Mouse (Mus musculus) MEL (cell line): Measurements from ENCODE around the gene Olfr180. TPM values are rescaled to one million over a fixed set of nuclear protein-coding genes. Genes with fewer than 3 reads are reported as not detected.

ENCODE experiments used
- CHD1 ChIP-seq: IDR thresholded peaks from 2 replicates; pipeline ENCODE4 v1.6.1; 2012; ENCODE audit warnings: low read depth, mild to moderate bottlenecking, inconsistent platforms, low read length, improper control_type of control experiment
- GATA1 ChIP-seq: IDR thresholded peaks from 2 replicates; pipeline ENCODE4 v1.6.1; 2011; ENCODE audit warnings: low read depth, low read length, improper control_type of control experiment
- NRF1 ChIP-seq: IDR thresholded peaks from 2 replicates; pipeline ENCODE4 v1.6.1; 2014; ENCODE audit warnings: low read depth, mild to moderate bottlenecking, inconsistent platforms, low read length, improper control_type of control experiment, moderate library complexity; ENCODE audit not compliant: poor library complexity, insufficient read depth, severe bottlenecking
- POLR2AphosphoS5 ChIP-seq: IDR thresholded peaks from 2 replicates; pipeline ENCODE4 v1.6.1; 2012; ENCODE audit warnings: low read depth, borderline replicate concordance, mild to moderate bottlenecking, inconsistent platforms, low read length, moderate library complexity, mixed read lengths
- RAD21 ChIP-seq: IDR thresholded peaks from 2 replicates; pipeline ENCODE4 v1.6.1; 2011; ENCODE audit warnings: mild to moderate bottlenecking, low read depth, low read length, improper control_type of control experiment
- polyA plus RNA-seq, 2 experiments: library from polyadenylated mRNA; stranded (reverse) in 1 of 2; unstranded in 1 of 2; fragments of >175 nt in 1 of 2; fragments of >200 nt in 1 of 2; gene quantifications; 2 replicates each; pipeline versions ENCODE4 v1.2.1 to v1.2.4; 2012; ENCODE audit warnings: low replicate concordance in 2 of 2, low read depth in 1 of 2; ENCODE audit not compliant: insufficient read length in 2 of 2, insufficient read depth in 1 of 2, missing spikeins in 1 of 2
- total RNA-seq: library from RNA; depleted of rRNA; stranded (reverse); fragments of 300-350 nt; gene quantifications from 2 replicates; pipeline ENCODE4 v1.2.3, GENCODE M21; 2012; rRNA removed

The Olfr180 gene
- total and polyA plus RNA-seq, 3 experiments, result 0.50 to 1.1 TPM; not detected in 1

GRCm38 (mm10) chr16:58874668-58875067 lies 54.5 kb downstream of the Olfr180 start, which contains the start of gene Olfr177 (continued):
- TF ChIP-seq POLR2AphosphoS5, result no peak
- no peak for TF ChIP-seq CHD1
- no peak for TF ChIP-seq GATA1
- TF ChIP-seq RAD21, result no peak
- no peak for TF ChIP-seq NRF1

Other genes starting within 250 kb of the Olfr180 start
- gene Gpr15, start 210.3 kb downstream of the Olfr180 start, total RNA-seq, result not detected in 2 replicates
- not detected for gene Gpr15, start 210.3 kb downstream of the Olfr180 start, polyA plus RNA-seq
- 16.9 and 18.5 TPM in 2 replicates for gene Cldnd1, start 201.5 kb downstream of the Olfr180 start, total RNA-seq
- 10 to 100 TPM in 1 of 2 experiments, not detected in 1; 34.3 TPM for gene Cldnd1, start 201.5 kb downstream of the Olfr180 start, polyA plus RNA-seq
- not detected in 2 replicates for gene Olfr172, start 166.2 kb downstream of the Olfr180 start, total RNA-seq
- gene Olfr172, start 166.2 kb downstream of the Olfr180 start, polyA plus RNA-seq, result not detected
- not detected in 2 replicates for gene Olfr173, start 129.1 kb downstream of the Olfr180 start, total RNA-seq
- gene Olfr173, start 129.1 kb downstream of the Olfr180 start, polyA plus RNA-seq, result not detected
- not detected in 2 replicates for gene Olfr175-ps1, start 102.6 kb downstream of the Olfr180 start, total RNA-seq
- not detected for gene Olfr175-ps1, start 102.6 kb downstream of the Olfr180 start, polyA plus RNA-seq
- 0.08 TPM in 1 of 2 replicates, not detected in the other for gene Olfr177, start 54.6 kb downstream of the Olfr180 start, total RNA-seq
- not detected for gene Olfr177, start 54.6 kb downstream of the Olfr180 start, polyA plus RNA-seq
- gene Olfr178, start 37.3 kb downstream of the Olfr180 start, total RNA-seq, result 1.2 and 3.0 TPM in 2 replicates
- gene Olfr178, start 37.3 kb downstream of the Olfr180 start, polyA plus RNA-seq, result 1 to 10 TPM in 1 of 2 experiments, not detected in 1; 3.5 TPM
- gene Olfr181, start 637 bp downstream of the Olfr180 start, total RNA-seq, result 0.12 TPM in 1 of 2 replicates, not detected in the other
- gene Olfr181, start 637 bp downstream of the Olfr180 start, polyA plus RNA-seq, result not detected
- gene Olfr183, start 66.0 kb upstream of the Olfr180 start, total RNA-seq, result 0.42 and 0.73 TPM in 2 replicates
- gene Olfr183, start 66.0 kb upstream of the Olfr180 start, polyA plus RNA-seq, result under 1 TPM in 1 of 2 experiments, not detected in 1; 0.49 TPM
- not detected in 2 replicates for gene Olfr186, start 100.9 kb upstream of the Olfr180 start, total RNA-seq
- under 1 TPM in 1 of 2 experiments, not detected in 1; 0.15 TPM for gene Olfr186, start 100.9 kb upstream of the Olfr180 start, polyA plus RNA-seq
- not detected in 2 replicates for gene Olfr187, start 110.4 kb upstream of the Olfr180 start, total RNA-seq
- not detected for gene Olfr187, start 110.4 kb upstream of the Olfr180 start, polyA plus RNA-seq
- gene Olfr190, start 148.6 kb upstream of the Olfr180 start, total RNA-seq, result not detected in 2 replicates
- not detected for gene Olfr190, start 148.6 kb upstream of the Olfr180 start, polyA plus RNA-seq
- gene Olfr191, start 160.4 kb upstream of the Olfr180 start, total RNA-seq, result not detected in 2 replicates
- under 1 TPM in 1 of 2 experiments, not detected in 1; 0.01 TPM for gene Olfr191, start 160.4 kb upstream of the Olfr180 start, polyA plus RNA-seq
- gene Olfr193, start 182.5 kb upstream of the Olfr180 start, total RNA-seq, result not detected in 2 replicates
- gene Olfr193, start 182.5 kb upstream of the Olfr180 start, polyA plus RNA-seq, result not detected
- gene Olfr194, start 191.7 kb upstream of the Olfr180 start, total RNA-seq, result not detected in 2 replicates
- not detected for gene Olfr194, start 191.7 kb upstream of the Olfr180 start, polyA plus RNA-seq
- gene Olfr195, start 217.7 kb upstream of the Olfr180 start, total RNA-seq, result 0.15 TPM in 1 of 2 replicates, not detected in the other
- gene Olfr195, start 217.7 kb upstream of the Olfr180 start, polyA plus RNA-seq, result not detected
- gene Olfr196, start 241.1 kb upstream of the Olfr180 start, total RNA-seq, result not detected in 2 replicates
- gene Olfr196, start 241.1 kb upstream of the Olfr180 start, polyA plus RNA-seq, result not detected